Mouse (Mus musculus) adrenal gland, postnatal 4 days (tissue): Measurements from ENCODE around the gene Dnaja2. TPM values are rescaled to one million over a fixed set of nuclear protein-coding genes. Genes with fewer than 3 reads are reported as not detected.

Experiments used
- DNase-seq, 2 experiments: peaks; one replicate each; pipeline ENCODE4 v3.0.0; 2021 to 2022; ENCODE audit warnings: low spot score in 2 of 2, mixed read lengths in 2 of 2
- total RNA-seq, 2 experiments: library from RNA; stranded (reverse); gene quantifications; 2 replicates each; pipeline ENCODE4 v1.2.3; 2021

Dnaja2 gene
- total RNA-seq, 2 experiments from 2014 or later, result 140 to 159 TPM

- no peak for DNase-seq
Observed at GRCm38 (mm10) chr8:85557601-85557986, 2.5 kb upstream of the Dnaja2 start.

- no peak for DNase-seq
Observed at GRCm38 (mm10) chr8:85556986-85557600, 1.9 kb upstream of the Dnaja2 start.

GRCm38 (mm10) chr8:85554391-85555180 is 558 bp downstream of the Dnaja2 start:
- no peak for DNase-seq

- no peak for DNase-seq
Observed at GRCm38 (mm10) chr8:85551934-85552333, 3.2 kb downstream of the Dnaja2 start.

GRCm38 (mm10) chr8:85536332-85536731 is 18.8 kb downstream of the Dnaja2 start:
- DNase-seq, result no peak

- no peak for DNase-seq
Observed at GRCm38 (mm10) chr8:85534163-85534562, 21.0 kb downstream of the Dnaja2 start.

GRCm38 (mm10) chr8:85533434-85533833 is 21.7 kb downstream of the Dnaja2 start:
- no peak for DNase-seq

- no peak for DNase-seq
Observed at GRCm38 (mm10) chr8:85532843-85533242, 22.3 kb downstream of the Dnaja2 start.

GRCm38 (mm10) chr8:85531471-85531870 is 23.7 kb downstream of the Dnaja2 start:
- no peak for DNase-seq

- DNase-seq, result no peak
Observed at GRCm38 (mm10) chr8:85530717-85531116, 24.4 kb downstream of the Dnaja2 start.

GRCm38 (mm10) chr8:85528959-85529358 is 26.2 kb downstream of the Dnaja2 start:
- DNase-seq, result no peak

- no peak for DNase-seq
Observed at GRCm38 (mm10) chr8:85526105-85526504, 29.0 kb downstream of the Dnaja2 start.

- no peak for DNase-seq
Observed at GRCm38 (mm10) chr8:85524086-85524485, 31.1 kb downstream of the Dnaja2 start.

GRCm38 (mm10) chr8:85521332-85521731 is 33.8 kb downstream of the Dnaja2 start:
- DNase-seq, result no peak

- DNase-seq, result no peak
Observed at GRCm38 (mm10) chr8:85520586-85520985, 34.6 kb downstream of the Dnaja2 start.

- no peak for DNase-seq
Observed at GRCm38 (mm10) chr8:85517956-85518355, 37.2 kb downstream of the Dnaja2 start.

- DNase-seq, result no peak
Observed at GRCm38 (mm10) chr8:85517336-85517735, 37.8 kb downstream of the Dnaja2 start.

GRCm38 (mm10) chr8:85515391-85515790 is 39.8 kb downstream of the Dnaja2 start:
- no peak for DNase-seq

- DNase-seq, result no peak
Observed at GRCm38 (mm10) chr8:85513283-85513682, 41.9 kb downstream of the Dnaja2 start.

- DNase-seq, result no peak
Observed at GRCm38 (mm10) chr8:85512234-85512633, 42.9 kb downstream of the Dnaja2 start.

GRCm38 (mm10) chr8:85508661-85509060 is 46.5 kb downstream of the Dnaja2 start:
- DNase-seq, result no peak

GRCm38 (mm10) chr8:85506620-85507019 is 48.5 kb downstream of the Dnaja2 start:
- no peak for DNase-seq

- no peak for DNase-seq
Observed at GRCm38 (mm10) chr8:85504704-85505103, 50.4 kb downstream of the Dnaja2 start.
